Mouse (Mus musculus): ENCODE measurements around the gene Gng2. TPM values are rescaled to one million over a fixed set of nuclear protein-coding genes. Genes with fewer than 3 reads are reported as not detected.
A peak's percentile ranks its signal among the peaks of the same experiment; 100 is the strongest.

Gng2 gene
- polyA plus RNA-seq, 1 experiment from 2014 or later: 11.6 TPM

- H3K9ac ChIP-seq (ENCODE audit: low read depth, low read length): no peak overlapping the region
These were observed 18.5 kb upstream of the Gng2 start for GRCm38 (mm10) chr14:19995943-19996342.

GRCm38 (mm10) chr14:19994068-19994467 lies 16.6 kb upstream of the Gng2 start:
- H3K4me2 ChIP-seq (ENCODE audit: low read depth, low read length): no peak overlapping the region
- H3K9ac ChIP-seq (ENCODE audit: low read depth, low read length): no peak overlapping the region
- H3K27ac ChIP-seq (ENCODE audit: low read length): no peak overlapping the region
- WGBS (ENCODE audit: insufficient replicate concordance): 27% methylated on average over 5 of the region's 5 CpGs
- no peaks in the 10 kb centered on the region for H3K36me3 ChIP-seq (ENCODE audit: control insufficient read depth, insufficient read depth)
- no peaks in the 10 kb centered on the region for H3K4me1 ChIP-seq (ENCODE audit: control insufficient read depth, low read depth, low read length)
- no peak overlapping the region for H3K4me3 ChIP-seq (ENCODE audit: low read depth, low read length)
- ATAC-seq (ENCODE audit: low read depth): no peak
- no peaks in the 10 kb centered on the region for H3K9me3 ChIP-seq (replicated peaks; ENCODE audit: control insufficient read depth, low read length)
- H3K27me3 ChIP-seq (ENCODE audit: control insufficient read depth, insufficient read depth, low read depth, low read length): no peaks in the 10 kb centered on the region

More at GRCm38 (mm10) chr14:19995943-19996342, 18.5 kb upstream of the Gng2 start:
- H3K36me3 ChIP-seq (ENCODE audit: control insufficient read depth, insufficient read depth): no peaks in the 10 kb centered on the region
- ATAC-seq (ENCODE audit: low read depth): no peak
- no peak overlapping the region for H3K4me2 ChIP-seq (ENCODE audit: low read depth, low read length)
- H3K4me1 ChIP-seq (ENCODE audit: control insufficient read depth, low read depth, low read length): no peaks in the 10 kb centered on the region
- no peaks in the 10 kb centered on the region for H3K9me3 ChIP-seq (replicated peaks; ENCODE audit: control insufficient read depth, low read length)
- no peaks in the 10 kb centered on the region for H3K27me3 ChIP-seq (ENCODE audit: control insufficient read depth, insufficient read depth, low read depth, low read length)
- WGBS (ENCODE audit: insufficient replicate concordance): 54% methylated on average over 4 of the region's 4 CpGs
- H3K27ac ChIP-seq (ENCODE audit: low read length): no peak overlapping the region
- H3K4me3 ChIP-seq (ENCODE audit: low read depth, low read length): no peak overlapping the region

GRCm38 (mm10) chr14:19993570-19993883 lies 16.1 kb upstream of the Gng2 start:
- H3K4me2 ChIP-seq (ENCODE audit: low read depth, low read length): no peak overlapping the region
- H3K27me3 ChIP-seq (ENCODE audit: control insufficient read depth, insufficient read depth, low read depth, low read length): no peaks in the 10 kb centered on the region
- H3K9me3 ChIP-seq (replicated peaks; ENCODE audit: control insufficient read depth, low read length): no peaks in the 10 kb centered on the region
- no peaks in the 10 kb centered on the region for H3K4me1 ChIP-seq (ENCODE audit: control insufficient read depth, low read depth, low read length)
- no peak for ATAC-seq (ENCODE audit: low read depth)
- H3K9ac ChIP-seq (ENCODE audit: low read depth, low read length): no peak overlapping the region
- H3K4me3 ChIP-seq (ENCODE audit: low read depth, low read length): no peak overlapping the region
- H3K27ac ChIP-seq (ENCODE audit: low read length): no peak overlapping the region
- WGBS (ENCODE audit: insufficient replicate concordance): 41% methylated on average over 3 of the region's 3 CpGs
- H3K36me3 ChIP-seq (ENCODE audit: control insufficient read depth, insufficient read depth): no peaks in the 10 kb centered on the region

GRCm38 (mm10) chr14:19992873-19993569 lies 15.6 kb upstream of the Gng2 start:
- no peak overlapping the region for H3K9ac ChIP-seq (ENCODE audit: low read depth, low read length)
- H3K4me1 ChIP-seq (ENCODE audit: control insufficient read depth, low read depth, low read length): no peaks in the 10 kb centered on the region
- no peak overlapping the region for H3K27ac ChIP-seq (ENCODE audit: low read length)
- H3K4me3 ChIP-seq (ENCODE audit: low read depth, low read length): no peak overlapping the region
- no peak for ATAC-seq (ENCODE audit: low read depth)
- WGBS (ENCODE audit: insufficient replicate concordance): 40% methylated on average over 8 of the region's 8 CpGs
- H3K4me2 ChIP-seq (ENCODE audit: low read depth, low read length): no peak overlapping the region
- H3K27me3 ChIP-seq (ENCODE audit: control insufficient read depth, insufficient read depth, low read depth, low read length): no peaks in the 10 kb centered on the region
- H3K9me3 ChIP-seq (replicated peaks; ENCODE audit: control insufficient read depth, low read length): no peaks in the 10 kb centered on the region
- H3K36me3 ChIP-seq (ENCODE audit: control insufficient read depth, insufficient read depth): no peaks in the 10 kb centered on the region

- 50% methylated on average over 3 of the region's 3 CpGs for WGBS (ENCODE audit: insufficient replicate concordance)
- no peak for ATAC-seq (ENCODE audit: low read depth)
- Histone ChIP-seq H3K27me3 (ENCODE audit: control insufficient read depth, insufficient read depth, low read depth, low read length) (peaks cover 2% of the 10 kb centered on the region; the same call in 1 of the 2 replicates), H3K4me3 (ENCODE audit: low read depth, low read length) (no peak overlapping the region), H3K9me3 (replicated peaks; ENCODE audit: control insufficient read depth, low read length) (no peaks in the 10 kb centered on the region), H3K4me2 (ENCODE audit: low read depth, low read length) (no peak overlapping the region), H3K27ac (ENCODE audit: low read length) (no peak overlapping the region), H3K4me1 (ENCODE audit: control insufficient read depth, low read depth, low read length) (no peaks in the 10 kb centered on the region), H3K9ac (ENCODE audit: low read depth, low read length) (no peak overlapping the region), H3K36me3 (ENCODE audit: control insufficient read depth, insufficient read depth) (no peaks in the 10 kb centered on the region)
These were observed 14.4 kb upstream of the Gng2 start for GRCm38 (mm10) chr14:19991861-19992260.

- no peaks in the 10 kb centered on the region for H3K4me1 ChIP-seq (ENCODE audit: control insufficient read depth, low read depth, low read length)
- H3K36me3 ChIP-seq (ENCODE audit: control insufficient read depth, insufficient read depth): no peaks in the 10 kb centered on the region
- H3K27ac ChIP-seq (ENCODE audit: low read length): no peak overlapping the region
- no peak overlapping the region for H3K4me3 ChIP-seq (ENCODE audit: low read depth, low read length)
- peaks cover 5% of the 10 kb centered on the region; the same call in 1 of the 2 replicates for H3K27me3 ChIP-seq (ENCODE audit: control insufficient read depth, insufficient read depth, low read depth, low read length)
- WGBS (ENCODE audit: insufficient replicate concordance): 38% methylated on average over 1 of the region's 1 CpGs
- H3K9me3 ChIP-seq (replicated peaks; ENCODE audit: control insufficient read depth, low read length): no peaks in the 10 kb centered on the region
- no peak overlapping the region for H3K9ac ChIP-seq (ENCODE audit: low read depth, low read length)
- no peak overlapping the region for H3K4me2 ChIP-seq (ENCODE audit: low read depth, low read length)
- no peak for ATAC-seq (ENCODE audit: low read depth)
These were observed 13.1 kb upstream of the Gng2 start for GRCm38 (mm10) chr14:19990436-19990993.

GRCm38 (mm10) chr14:19988410-19988809 lies 11.0 kb upstream of the Gng2 start:
- no peak overlapping the region for H3K4me2 ChIP-seq (ENCODE audit: low read depth, low read length)

GRCm38 (mm10) chr14:19987358-19987834 lies 10.0 kb upstream of the Gng2 start:
- peaks cover 5% of the 10 kb centered on the region; the same call in 1 of the 2 replicates for H3K27me3 ChIP-seq (ENCODE audit: control insufficient read depth, insufficient read depth, low read depth, low read length)
- H3K4me1 ChIP-seq (ENCODE audit: control insufficient read depth, low read depth, low read length): no peaks in the 10 kb centered on the region
- no peak for ATAC-seq (ENCODE audit: low read depth)
- H3K9ac ChIP-seq (ENCODE audit: low read depth, low read length): no peak overlapping the region
- 17% methylated on average over 8 of the region's 8 CpGs for WGBS (ENCODE audit: insufficient replicate concordance)
- H3K27ac ChIP-seq (ENCODE audit: low read length): 0 out of 2 replicates have a peak overlapping the region, but pooled peaks have one; percentile 4
- no peak overlapping the region for H3K4me3 ChIP-seq (ENCODE audit: low read depth, low read length)
- H3K9me3 ChIP-seq (replicated peaks; ENCODE audit: control insufficient read depth, low read length): no peaks in the 10 kb centered on the region
- H3K4me2 ChIP-seq (ENCODE audit: low read depth, low read length): no peak overlapping the region
- H3K36me3 ChIP-seq (ENCODE audit: control insufficient read depth, insufficient read depth): no peaks in the 10 kb centered on the region

More at GRCm38 (mm10) chr14:19988410-19988809, 11.0 kb upstream of the Gng2 start:
- no peak overlapping the region for H3K27ac ChIP-seq (ENCODE audit: low read length)
- H3K36me3 ChIP-seq (ENCODE audit: control insufficient read depth, insufficient read depth): no peaks in the 10 kb centered on the region
- peaks cover 5% of the 10 kb centered on the region; the same call in 1 of the 2 replicates for H3K27me3 ChIP-seq (ENCODE audit: control insufficient read depth, insufficient read depth, low read depth, low read length)
- H3K4me1 ChIP-seq (ENCODE audit: control insufficient read depth, low read depth, low read length): no peaks in the 10 kb centered on the region
- 66% methylated on average over 3 of the region's 3 CpGs for WGBS (ENCODE audit: insufficient replicate concordance)
- no peaks in the 10 kb centered on the region for H3K9me3 ChIP-seq (replicated peaks; ENCODE audit: control insufficient read depth, low read length)
- H3K4me3 ChIP-seq (ENCODE audit: low read depth, low read length): no peak overlapping the region
- no peak overlapping the region for H3K9ac ChIP-seq (ENCODE audit: low read depth, low read length)
- ATAC-seq (ENCODE audit: low read depth): no peak

All from liver, embryonic 16.5 days (tissue).